Mouse (Mus musculus): ENCODE results near the gene Ghdc. TPM values are rescaled to one million over a fixed set of nuclear protein-coding genes. Genes with fewer than 3 reads are reported as not detected.
A peak's percentile ranks its signal among the peaks of the same experiment; 100 is the strongest.

Gene Ghdc
- polyA plus RNA-seq, 1 experiment from 2014 or later, result 2.6 TPM

GRCm38 (mm10) chr11:100749469-100749868, 21.3 kb downstream of the Ghdc start:
- Histone ChIP-seq H3K4me1 (ENCODE audit: control insufficient read depth, insufficient read depth, low read length) (no peaks in the 10 kb centered on the region), H3K27ac (replicated peaks; ENCODE audit: low read depth, low read length) (no peak overlapping the region), H3K36me3 (ENCODE audit: control insufficient read depth, insufficient read depth, low read length) (no peaks in the 10 kb centered on the region), H3K27me3 (ENCODE audit: control insufficient read depth, insufficient read depth, low read length) (peaks cover 2% of the 10 kb centered on the region; the same call in 1 of the 2 replicates), H3K9me3 (ENCODE audit: control insufficient read depth, low read length) (no peaks in the 10 kb centered on the region), H3K4me2 (ENCODE audit: low read depth, severe bottlenecking) (no peak overlapping the region), H3K9ac (ENCODE audit: low read length) (no peak overlapping the region), H3K4me3 (ENCODE audit: low read depth, low read length) (no peak overlapping the region)
- no peak for DNase-seq (ENCODE audit: low spot score)
- WGBS, result 39% methylated on average over 25 of the region's 25 CpGs
- ATAC-seq (ENCODE audit: insufficient number of reproducible peaks, low FRiP score, low TSS enrichment, low read depth), result no peak

GRCm38 (mm10) chr11:100748620-100749019, 22.1 kb downstream of the Ghdc start:
- Histone ChIP-seq H3K9me3 (ENCODE audit: control insufficient read depth, low read length) (no peaks in the 10 kb centered on the region), H3K27ac (replicated peaks; ENCODE audit: low read depth, low read length) (no peak overlapping the region), H3K4me1 (ENCODE audit: control insufficient read depth, insufficient read depth, low read length) (no peaks in the 10 kb centered on the region), H3K4me2 (ENCODE audit: low read depth, severe bottlenecking) (no peak overlapping the region), H3K36me3 (ENCODE audit: control insufficient read depth, insufficient read depth, low read length) (no peaks in the 10 kb centered on the region), H3K27me3 (ENCODE audit: control insufficient read depth, insufficient read depth, low read length) (peaks cover 2% of the 10 kb centered on the region; the same call in 1 of the 2 replicates), H3K9ac (ENCODE audit: low read length) (no peak overlapping the region), H3K4me3 (ENCODE audit: low read depth, low read length) (no peak overlapping the region)
- DNase-seq (ENCODE audit: low spot score), result no peak
- 81% methylated on average over 4 of the region's 4 CpGs for WGBS
- no peak for ATAC-seq (ENCODE audit: insufficient number of reproducible peaks, low FRiP score, low TSS enrichment, low read depth)

- H3K27me3 ChIP-seq (ENCODE audit: control insufficient read depth, insufficient read depth, low read length), result peaks cover 2% of the 10 kb centered on the region; the same call in 1 of the 2 replicates
These were observed 23.6 kb downstream of the Ghdc start for GRCm38 (mm10) chr11:100747114-100747513.

GRCm38 (mm10) chr11:100746546-100746945, 24.2 kb downstream of the Ghdc start:
- no peaks in the 10 kb centered on the region for H3K9me3 ChIP-seq (ENCODE audit: control insufficient read depth, low read length)
- no peaks in the 10 kb centered on the region for H3K4me1 ChIP-seq (ENCODE audit: control insufficient read depth, insufficient read depth, low read length)
- no peak overlapping the region for H3K4me2 ChIP-seq (ENCODE audit: low read depth, severe bottlenecking)
- WGBS, result 85% methylated on average over 10 of the region's 10 CpGs
- no peak overlapping the region for H3K27ac ChIP-seq (replicated peaks; ENCODE audit: low read depth, low read length)
- H3K36me3 ChIP-seq (ENCODE audit: control insufficient read depth, insufficient read depth, low read length), result no peaks in the 10 kb centered on the region
- 0 out of 2 replicates have a peak, but pooled peaks cover 2% of the 10 kb centered on the region for H3K27me3 ChIP-seq (ENCODE audit: control insufficient read depth, insufficient read depth, low read length)
- H3K9ac ChIP-seq (ENCODE audit: low read length), result no peak overlapping the region
- DNase-seq (ENCODE audit: low spot score), result no peak
- no peak overlapping the region for H3K4me3 ChIP-seq (ENCODE audit: low read depth, low read length)
- no peak for ATAC-seq (ENCODE audit: insufficient number of reproducible peaks, low FRiP score, low TSS enrichment, low read depth)

More at GRCm38 (mm10) chr11:100747114-100747513, 23.6 kb downstream of the Ghdc start:
- ATAC-seq (ENCODE audit: insufficient number of reproducible peaks, low FRiP score, low TSS enrichment, low read depth) (no peak), DNase-seq (ENCODE audit: low spot score) (no peak)
- no peaks in the 10 kb centered on the region for H3K36me3 ChIP-seq (ENCODE audit: control insufficient read depth, insufficient read depth, low read length)
- H3K4me1 ChIP-seq (ENCODE audit: control insufficient read depth, insufficient read depth, low read length), result no peaks in the 10 kb centered on the region
- no peak overlapping the region for H3K9ac ChIP-seq (ENCODE audit: low read length)
- no peaks in the 10 kb centered on the region for H3K9me3 ChIP-seq (ENCODE audit: control insufficient read depth, low read length)
- H3K4me2 ChIP-seq (ENCODE audit: low read depth, severe bottlenecking), result no peak overlapping the region
- no peak overlapping the region for H3K27ac ChIP-seq (replicated peaks; ENCODE audit: low read depth, low read length)
- 68% methylated on average over 5 of the region's 5 CpGs for WGBS
- no peak overlapping the region for H3K4me3 ChIP-seq (ENCODE audit: low read depth, low read length)

GRCm38 (mm10) chr11:100745085-100745484, 25.7 kb downstream of the Ghdc start:
- ATAC-seq (ENCODE audit: insufficient number of reproducible peaks, low FRiP score, low TSS enrichment, low read depth) (no peak), DNase-seq (ENCODE audit: low spot score) (peak; percentile 64)
- Histone ChIP-seq H3K9ac (ENCODE audit: low read length) (no peak overlapping the region), H3K27ac (replicated peaks; ENCODE audit: low read depth, low read length) (no peak overlapping the region), H3K9me3 (ENCODE audit: control insufficient read depth, low read length) (no peaks in the 10 kb centered on the region), H3K4me1 (ENCODE audit: control insufficient read depth, insufficient read depth, low read length) (no peaks in the 10 kb centered on the region), H3K4me2 (ENCODE audit: low read depth, severe bottlenecking) (no peak overlapping the region), H3K4me3 (ENCODE audit: low read depth, low read length) (no peak overlapping the region), H3K27me3 (ENCODE audit: control insufficient read depth, insufficient read depth, low read length) (0 out of 2 replicates have a peak, but pooled peaks cover 2% of the 10 kb centered on the region), H3K36me3 (ENCODE audit: control insufficient read depth, insufficient read depth, low read length) (no peaks in the 10 kb centered on the region)
- WGBS, result 16% methylated on average over 6 of the region's 6 CpGs

GRCm38 (mm10) chr11:100741348-100741747, 29.4 kb downstream of the Ghdc start:
- ATAC-seq (ENCODE audit: insufficient number of reproducible peaks, low FRiP score, low TSS enrichment, low read depth), result no peak
- 72% methylated on average over 6 of the region's 6 CpGs for WGBS
- H3K9ac ChIP-seq (ENCODE audit: low read length), result no peak overlapping the region

GRCm38 (mm10) chr11:100738749-100739148, 32.0 kb downstream of the Ghdc start:
- H3K9ac ChIP-seq (ENCODE audit: low read length), result no peak overlapping the region
- no peak for ATAC-seq (ENCODE audit: insufficient number of reproducible peaks, low FRiP score, low TSS enrichment, low read depth)

More at GRCm38 (mm10) chr11:100741348-100741747, 29.4 kb downstream of the Ghdc start:
- Histone ChIP-seq H3K4me2 (ENCODE audit: low read depth, severe bottlenecking) (no peak overlapping the region), H3K4me1 (ENCODE audit: control insufficient read depth, insufficient read depth, low read length) (peaks cover 3% of the 10 kb centered on the region), H3K4me3 (ENCODE audit: low read depth, low read length) (no peak overlapping the region), H3K9me3 (ENCODE audit: control insufficient read depth, low read length) (no peaks in the 10 kb centered on the region), H3K27ac (replicated peaks; ENCODE audit: low read depth, low read length) (no peak overlapping the region), H3K27me3 (ENCODE audit: control insufficient read depth, insufficient read depth, low read length) (no peaks in the 10 kb centered on the region), H3K36me3 (ENCODE audit: control insufficient read depth, insufficient read depth, low read length) (no peaks in the 10 kb centered on the region)
- DNase-seq (ENCODE audit: low spot score), result no peak

GRCm38 (mm10) chr11:100738066-100738604, 32.6 kb downstream of the Ghdc start, which contains the start of gene Rab5c:
Rab5c (minus strand) TSS chr11:100738215.
- Histone ChIP-seq H3K4me1 (ENCODE audit: control insufficient read depth, insufficient read depth, low read length) (peaks cover 3% of the 10 kb centered on the region), H3K36me3 (ENCODE audit: control insufficient read depth, insufficient read depth, low read length) (no peaks in the 10 kb centered on the region; the same call in 1 of the 2 replicates), H3K9ac (ENCODE audit: low read length) (peak within 1 kb of the TSS; percentile 84), H3K27ac (replicated peaks; ENCODE audit: low read depth, low read length) (no peak within 1 kb of the TSS; the same call in 1 of the 2 replicates), H3K9me3 (ENCODE audit: control insufficient read depth, low read length) (no peaks in the 10 kb centered on the region), H3K4me2 (ENCODE audit: low read depth, severe bottlenecking) (peak within 1 kb of the TSS; percentile 74), H3K27me3 (ENCODE audit: control insufficient read depth, insufficient read depth, low read length) (no peaks in the 10 kb centered on the region), H3K4me3 (ENCODE audit: low read depth, low read length) (peak within 1 kb of the TSS; percentile 96)
- DNase-seq (ENCODE audit: low spot score), result peak; percentile 99
- peak; percentile 98 for ATAC-seq (ENCODE audit: insufficient number of reproducible peaks, low FRiP score, low TSS enrichment, low read depth)
- WGBS, result under 1% methylated on average over 39 of the region's 39 CpGs

More at GRCm38 (mm10) chr11:100738749-100739148, 32.0 kb downstream of the Ghdc start:
- Histone ChIP-seq H3K9me3 (ENCODE audit: control insufficient read depth, low read length) (no peaks in the 10 kb centered on the region), H3K4me2 (ENCODE audit: low read depth, severe bottlenecking) (peak overlapping the region; percentile 74), H3K27ac (replicated peaks; ENCODE audit: low read depth, low read length) (no peak overlapping the region), H3K4me1 (ENCODE audit: control insufficient read depth, insufficient read depth, low read length) (peaks cover 3% of the 10 kb centered on the region), H3K4me3 (ENCODE audit: low read depth, low read length) (peak overlapping the region; percentile 96), H3K36me3 (ENCODE audit: control insufficient read depth, insufficient read depth, low read length) (no peaks in the 10 kb centered on the region), H3K27me3 (ENCODE audit: control insufficient read depth, insufficient read depth, low read length) (no peaks in the 10 kb centered on the region)
- DNase-seq (ENCODE audit: low spot score), result no peak
- WGBS, result 28% methylated on average over 5 of the region's 5 CpGs
